Mouse (Mus musculus): Measurements from ENCODE around the gene Nme3. TPM values are rescaled to one million over a fixed set of nuclear protein-coding genes. Genes with fewer than 3 reads are reported as not detected.
A peak's percentile ranks its signal among the peaks of the same experiment; 100 is the strongest.

The Nme3 gene
- polyA plus RNA-seq, 1 experiment = 31.1 TPM

GRCm38 (mm10) chr17:24894995-24895547, 1.2 kb upstream of the Nme3 start, which contains the start of the genes Eme2 and Mrps34:
Gene Eme2, minus strand, starts transcription at chr17:24895087.
Gene Mrps34, plus strand, starts transcription at chr17:24895116.
- H3K4me3 ChIP-seq (ENCODE audit: low read depth, low read length) = peak within 1 kb of the TSS; percentile 77
- H3K9me3 ChIP-seq (replicated peaks; ENCODE audit: control insufficient read depth, insufficient read depth, low read length, poor library complexity, severe bottlenecking) = no peaks in the 10 kb centered on the region
- no peaks in the 10 kb centered on the region for H3K36me3 ChIP-seq (ENCODE audit: control insufficient read depth, insufficient read depth, low read length, poor library complexity, severe bottlenecking)
- TF ChIP-seq POLR2A (IDR thresholded peaks at IDR 0.05; ENCODE audit: insufficient read depth, low read length) (peak; percentile 17), CTCF (IDR thresholded peaks at IDR 0.05; ENCODE audit: low read depth, low read length) (no peak), EP300 (IDR thresholded peaks at IDR 0.05; ENCODE audit: insufficient read depth, low read depth, low read length) (0 out of 2 replicates have a peak, but pooled peaks have one; percentile 9)
- H3K9ac ChIP-seq (ENCODE audit: low read depth, poor library complexity, severe bottlenecking) = peak within 1 kb of the TSS; percentile 68
- no peak within 1 kb of the TSS for H3K27ac ChIP-seq (ENCODE audit: insufficient read depth, low read length)
- no peaks in the 10 kb centered on the region for H3K4me1 ChIP-seq (ENCODE audit: control insufficient read depth, insufficient read depth, low read length)
- no peaks in the 10 kb centered on the region for H3K27me3 ChIP-seq (ENCODE audit: control insufficient read depth, insufficient read depth, low read length, poor library complexity, severe bottlenecking)

DNA sequence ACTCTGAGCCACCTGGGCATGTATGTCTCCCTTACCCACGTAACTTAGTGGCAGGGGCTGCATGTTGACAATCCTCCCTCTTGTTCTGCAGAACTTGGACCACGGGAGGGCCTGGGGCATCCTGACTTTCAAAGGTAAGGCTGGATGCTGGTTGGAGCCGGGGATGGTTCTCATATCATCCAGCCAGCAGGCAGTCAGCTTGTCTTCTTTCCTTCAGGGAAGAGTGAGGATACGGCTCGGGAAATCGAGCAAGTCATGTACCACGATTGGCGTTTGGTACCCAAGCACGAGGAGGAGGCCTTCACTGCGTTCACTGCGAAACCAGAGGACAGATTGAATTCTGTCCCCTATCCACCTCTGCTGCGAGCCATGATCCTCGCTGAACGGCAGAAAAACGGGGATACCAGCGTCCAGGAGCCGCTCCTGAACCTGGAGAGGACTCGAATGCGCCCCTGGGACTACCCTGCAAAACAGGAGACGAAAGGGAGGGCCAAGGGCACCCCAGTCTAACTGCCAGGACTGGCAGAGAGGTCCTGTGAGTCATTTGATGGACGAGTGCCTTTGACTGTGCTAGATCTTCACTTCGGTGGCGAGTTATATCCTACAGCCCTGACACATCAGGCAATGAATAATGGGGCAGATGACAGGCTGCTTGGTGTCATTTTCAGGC, 594 bp upstream of the Nme3 start:
- Histone ChIP-seq H3K27ac (ENCODE audit: insufficient read depth, low read length) (no peak overlapping the region; the same call in 1 of the 2 replicates), H3K4me1 (ENCODE audit: control insufficient read depth, insufficient read depth, low read length) (no peaks in the 10 kb centered on the region), H3K36me3 (ENCODE audit: control insufficient read depth, insufficient read depth, low read length, poor library complexity, severe bottlenecking) (peaks cover under 1% of the 10 kb centered on the region; the same call in 1 of the 2 replicates), H3K4me3 (ENCODE audit: low read depth, low read length) (peak overlapping the region; percentile 77), H3K9ac (ENCODE audit: low read depth, poor library complexity, severe bottlenecking) (peak overlapping the region; percentile 68), H3K27me3 (ENCODE audit: control insufficient read depth, insufficient read depth, low read length, poor library complexity, severe bottlenecking) (no peaks in the 10 kb centered on the region), H3K9me3 (replicated peaks; ENCODE audit: control insufficient read depth, insufficient read depth, low read length, poor library complexity, severe bottlenecking) (no peaks in the 10 kb centered on the region)
- TF ChIP-seq EP300 (IDR thresholded peaks at IDR 0.05; ENCODE audit: insufficient read depth, low read depth, low read length) (no peak), CTCF (IDR thresholded peaks at IDR 0.05; ENCODE audit: low read depth, low read length) (no peak), POLR2A (IDR thresholded peaks at IDR 0.05; ENCODE audit: insufficient read depth, low read length) (no peak)

DNA sequence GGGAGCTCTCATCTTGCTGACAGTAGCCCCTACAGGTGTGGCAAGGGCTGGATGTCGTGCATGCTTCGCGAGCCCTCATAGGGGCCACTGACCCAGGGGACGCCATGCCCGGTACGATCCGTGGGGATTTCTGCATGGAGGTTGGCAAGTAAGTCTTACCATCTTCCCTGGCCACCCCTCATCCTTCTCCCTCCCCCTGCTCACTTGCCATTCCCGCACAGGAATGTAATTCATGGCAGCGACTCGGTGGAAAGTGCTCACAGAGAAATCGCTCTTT, 631 bp downstream of the Nme3 start:
- peak overlapping the region; percentile 68 for H3K9ac ChIP-seq (ENCODE audit: low read depth, poor library complexity, severe bottlenecking)
- TF ChIP-seq EP300 (IDR thresholded peaks at IDR 0.05; ENCODE audit: insufficient read depth, low read depth, low read length) (no peak), CTCF (IDR thresholded peaks at IDR 0.05; ENCODE audit: low read depth, low read length) (no peak), POLR2A (IDR thresholded peaks at IDR 0.05; ENCODE audit: insufficient read depth, low read length) (no peak)
- H3K27ac ChIP-seq (ENCODE audit: insufficient read depth, low read length) = peak overlapping the region; percentile 69; the same call in 1 of the 2 replicates
- H3K9me3 ChIP-seq (replicated peaks; ENCODE audit: control insufficient read depth, insufficient read depth, low read length, poor library complexity, severe bottlenecking) = no peaks in the 10 kb centered on the region
- H3K4me1 ChIP-seq (ENCODE audit: control insufficient read depth, insufficient read depth, low read length) = no peaks in the 10 kb centered on the region
- H3K4me3 ChIP-seq (ENCODE audit: low read depth, low read length) = peak overlapping the region; percentile 92
- H3K36me3 ChIP-seq (ENCODE audit: control insufficient read depth, insufficient read depth, low read length, poor library complexity, severe bottlenecking) = peaks cover 8% of the 10 kb centered on the region; the same call in 1 of the 2 replicates
- no peaks in the 10 kb centered on the region for H3K27me3 ChIP-seq (ENCODE audit: control insufficient read depth, insufficient read depth, low read length, poor library complexity, severe bottlenecking)

GRCm38 (mm10) chr17:24897600-24897999, 1.3 kb downstream of the Nme3 start:
- Histone ChIP-seq H3K9ac (ENCODE audit: low read depth, poor library complexity, severe bottlenecking) (no peak overlapping the region), H3K36me3 (ENCODE audit: control insufficient read depth, insufficient read depth, low read length, poor library complexity, severe bottlenecking) (peaks cover 8% of the 10 kb centered on the region; the same call in 1 of the 2 replicates), H3K4me1 (ENCODE audit: control insufficient read depth, insufficient read depth, low read length) (no peaks in the 10 kb centered on the region), H3K27me3 (ENCODE audit: control insufficient read depth, insufficient read depth, low read length, poor library complexity, severe bottlenecking) (no peaks in the 10 kb centered on the region), H3K9me3 (replicated peaks; ENCODE audit: control insufficient read depth, insufficient read depth, low read length, poor library complexity, severe bottlenecking) (no peaks in the 10 kb centered on the region), H3K4me3 (ENCODE audit: low read depth, low read length) (no peak overlapping the region), H3K27ac (ENCODE audit: insufficient read depth, low read length) (no peak overlapping the region)
- TF ChIP-seq EP300 (IDR thresholded peaks at IDR 0.05; ENCODE audit: insufficient read depth, low read depth, low read length) = no peak
- no peak for TF ChIP-seq POLR2A (IDR thresholded peaks at IDR 0.05; ENCODE audit: insufficient read depth, low read length)
- no peak for TF ChIP-seq CTCF (IDR thresholded peaks at IDR 0.05; ENCODE audit: low read depth, low read length)

DNA sequence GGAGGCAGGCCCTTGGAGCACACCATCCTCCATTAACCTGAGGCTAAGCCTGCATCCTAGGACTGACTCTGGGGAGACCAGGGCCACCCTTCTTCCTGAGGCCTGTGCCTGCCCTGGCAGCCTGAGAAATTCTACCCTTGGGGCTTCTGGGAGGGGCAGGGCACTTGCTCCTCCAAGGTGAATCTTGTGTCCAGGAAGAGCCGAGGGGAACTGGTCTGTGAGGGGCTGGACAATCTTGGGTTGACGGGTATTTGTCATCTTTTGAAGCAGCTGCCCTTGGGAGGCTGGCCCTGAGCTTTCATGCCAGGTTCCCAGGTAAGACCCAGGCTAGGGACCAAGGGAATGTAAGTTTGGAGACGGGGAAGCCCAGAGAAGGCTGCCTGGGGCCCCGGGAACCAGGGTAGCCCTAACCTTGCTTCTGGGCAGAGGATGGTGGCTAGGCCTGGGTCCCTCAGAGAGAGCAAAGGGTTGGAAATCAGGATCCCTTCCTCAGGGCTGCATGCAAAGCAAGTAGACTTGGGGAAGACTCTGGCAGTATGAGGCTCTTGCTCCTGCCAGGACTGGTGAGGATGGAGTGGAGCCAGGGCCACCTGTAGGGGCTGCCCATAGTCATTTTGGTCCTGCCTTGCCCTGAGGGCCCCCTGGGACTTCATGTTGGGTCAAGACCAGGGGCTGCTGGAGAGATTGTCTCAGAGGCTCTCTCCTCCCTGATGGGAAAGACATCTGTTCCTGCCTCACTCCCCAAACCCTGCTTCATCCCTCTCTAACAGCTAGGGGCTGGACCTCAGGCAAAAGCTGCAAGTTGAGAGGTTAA, 1.9 kb downstream of the Nme3 start:
- no peaks in the 10 kb centered on the region for H3K27me3 ChIP-seq (ENCODE audit: control insufficient read depth, insufficient read depth, low read length, poor library complexity, severe bottlenecking)
- no peaks in the 10 kb centered on the region for H3K4me1 ChIP-seq (ENCODE audit: control insufficient read depth, insufficient read depth, low read length)
- TF ChIP-seq CTCF (IDR thresholded peaks at IDR 0.05; ENCODE audit: low read depth, low read length) = no peak
- no peaks in the 10 kb centered on the region for H3K9me3 ChIP-seq (replicated peaks; ENCODE audit: control insufficient read depth, insufficient read depth, low read length, poor library complexity, severe bottlenecking)
- H3K4me3 ChIP-seq (ENCODE audit: low read depth, low read length) = no peak overlapping the region
- H3K27ac ChIP-seq (ENCODE audit: insufficient read depth, low read length) = no peak overlapping the region
- H3K36me3 ChIP-seq (ENCODE audit: control insufficient read depth, insufficient read depth, low read length, poor library complexity, severe bottlenecking) = peaks cover 8% of the 10 kb centered on the region; the same call in 1 of the 2 replicates
- no peak overlapping the region for H3K9ac ChIP-seq (ENCODE audit: low read depth, poor library complexity, severe bottlenecking)
